Mouse (Mus musculus) intestine, postnatal 0 days (tissue): ENCODE data around the gene Tmem63c. TPM values are rescaled to one million over a fixed set of nuclear protein-coding genes. Genes with fewer than 3 reads are reported as not detected.

Experiments
- ATAC-seq: fragments of 200-750 bp; cut with Nextera tagmentation; 2 replicates; pipeline ENCODE4 v1.8.0; 2017; ENCODE audit warnings: mild to moderate bottlenecking, moderate TSS enrichment, moderate library complexity
- H3K27ac ChIP-seq: fragments of 300-500 bp; sonication (generic); 2 replicates; pipeline ENCODE4 v1.5.1; 2014; ENCODE audit warnings: mild to moderate bottlenecking, low read depth, low read length, moderate library complexity
- H3K27me3 ChIP-seq: fragments of 300-500 bp; sonication (generic); replicated peaks from 2 replicates; pipeline ENCODE4 v1.6.1; 2014; ENCODE audit warnings: low read length, mixed read lengths; ENCODE audit not compliant: control insufficient read depth, insufficient read depth
- H3K36me3 ChIP-seq: fragments of 300-500 bp; sonication (generic); 2 replicates; pipeline ENCODE4 v1.6.1; 2014; ENCODE audit warnings: mild to moderate bottlenecking, moderate library complexity; ENCODE audit not compliant: control insufficient read depth, insufficient read depth
- H3K4me1 ChIP-seq: fragments of 300-500 bp; sonication (generic); replicated peaks from 2 replicates; pipeline ENCODE4 v1.6.1; 2014; ENCODE audit warnings: antibody characterized with exemption, low read length, mixed read lengths; ENCODE audit not compliant: control insufficient read depth, insufficient read depth
- H3K4me2 ChIP-seq: fragments of 300-500 bp; sonication (generic); replicated peaks from 2 replicates; pipeline ENCODE4 v1.6.1; 2014; ENCODE audit warnings: low read depth, mild to moderate bottlenecking, moderate library complexity
- H3K4me3 ChIP-seq: fragments of 300-500 bp; sonication (generic); 2 replicates; pipeline ENCODE4 v1.5.1; 2014; ENCODE audit warnings: low read depth, low read length
- H3K9ac ChIP-seq: fragments of 300-500 bp; sonication (generic); 2 replicates; pipeline ENCODE4 v1.6.1; 2014; ENCODE audit warnings: mild to moderate bottlenecking, low read depth, low read length
- H3K9me3 ChIP-seq: fragments of 300-500 bp; sonication (generic); 2 replicates; pipeline ENCODE4 v1.6.1; 2016; ENCODE audit warnings: mixed run types; ENCODE audit not compliant: control insufficient read depth
- CTCF ChIP-seq: sonication (generic); IDR thresholded peaks from 2 replicates; pipeline ENCODE4 v1.5.1; 2016; ENCODE audit warnings: low read depth, mild to moderate bottlenecking, control low read depth, antibody characterized with exemption, moderate library complexity
- WGBS: fragments of 180-500 bp; shearing (Covaris S2); extraction: QIAGEN DNeasy Blood & Tissue Kit; methylation state at CpG from one replicate; pipeline ENCODE4 v1.1.7; 2014; 5-methylcytosine and 5-hydroxymethylcytosine counted together
- polyA plus RNA-seq: library from polyadenylated mRNA; unstranded; fragments of >200 nt; fragmentation: Nextera tagmentation; extraction: Ambion mirVana; gene quantifications from 2 replicates; pipeline ENCODE4 v1.2.1, GENCODE M21; 2015

Gene Tmem63c
- polyA plus RNA-seq, 1 experiment from 2014 or later: 0.52 TPM

GRCm38 (mm10) chr12:87026109-87026870, 5.2 kb downstream of the Tmem63c start:
- Histone ChIP-seq H3K4me1 (no peaks in the 10 kb centered on the region), H3K4me2 (peak overlapping the region; percentile 27; the same call in 1 of the 2 replicates), H3K4me3 (no peak overlapping the region), H3K27me3 (peaks cover 14% of the 10 kb centered on the region; the same call in 1 of the 2 replicates), H3K9me3 (no peaks in the 10 kb centered on the region), H3K36me3 (no peaks in the 10 kb centered on the region), H3K27ac (no peak overlapping the region), H3K9ac (no peak overlapping the region)
- ATAC-seq: no peak
- TF ChIP-seq CTCF: no peak
- WGBS: 2% methylated on average over 30 of the region's 30 CpGs

DNA sequence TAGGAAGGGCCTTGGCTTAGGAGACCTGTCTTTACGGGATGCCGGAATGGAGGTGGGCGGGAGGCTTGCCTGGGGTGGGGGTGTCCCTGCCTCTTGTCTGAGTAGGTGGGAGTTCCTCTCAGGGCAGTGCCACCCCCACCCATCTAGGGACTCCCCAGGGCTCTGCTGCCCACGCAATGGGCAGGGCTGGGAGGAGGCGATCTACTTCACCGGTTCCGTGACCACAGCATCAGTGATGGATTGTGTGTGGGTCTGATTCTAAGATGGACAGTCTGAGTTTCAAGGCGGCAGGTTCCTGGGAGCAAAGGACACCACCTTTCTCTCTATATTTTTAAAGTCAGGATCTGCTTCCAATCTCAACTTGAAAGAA, 5.7 kb downstream of the Tmem63c start:
- H3K9ac ChIP-seq: no peak overlapping the region
- no peak; the same call in 1 of the 2 replicates for ATAC-seq
- H3K4me1 ChIP-seq: no peaks in the 10 kb centered on the region
- no peak overlapping the region for H3K4me2 ChIP-seq
- H3K27me3 ChIP-seq: peaks cover 14% of the 10 kb centered on the region; the same call in 1 of the 2 replicates
- WGBS: 16% methylated on average over 8 of the region's 8 CpGs
- H3K27ac ChIP-seq: no peak overlapping the region
- H3K36me3 ChIP-seq: no peaks in the 10 kb centered on the region
- H3K9me3 ChIP-seq: no peaks in the 10 kb centered on the region
- H3K4me3 ChIP-seq: no peak overlapping the region
- no peak for TF ChIP-seq CTCF

- no peaks in the 10 kb centered on the region for H3K4me1 ChIP-seq
- WGBS: 43% methylated on average over 5 of the region's 5 CpGs
- peaks cover 14% of the 10 kb centered on the region; the same call in 1 of the 2 replicates for H3K27me3 ChIP-seq
- H3K4me2 ChIP-seq: no peak overlapping the region
- no peaks in the 10 kb centered on the region for H3K9me3 ChIP-seq
- no peak overlapping the region for H3K27ac ChIP-seq
- TF ChIP-seq CTCF: no peak
- H3K9ac ChIP-seq: no peak overlapping the region
- no peak overlapping the region for H3K4me3 ChIP-seq
- ATAC-seq: no peak
- H3K36me3 ChIP-seq: no peaks in the 10 kb centered on the region
These were observed 6.3 kb downstream of the Tmem63c start for GRCm38 (mm10) chr12:87027391-87027790.

- 58% methylated on average over 2 of the region's 2 CpGs for WGBS
- Histone ChIP-seq H3K4me1 (no peaks in the 10 kb centered on the region), H3K4me3 (no peak overlapping the region), H3K27ac (no peak overlapping the region), H3K36me3 (no peaks in the 10 kb centered on the region), H3K4me2 (no peak overlapping the region), H3K27me3 (peaks cover 14% of the 10 kb centered on the region; the same call in 1 of the 2 replicates), H3K9me3 (no peaks in the 10 kb centered on the region), H3K9ac (no peak overlapping the region)
- TF ChIP-seq CTCF: no peak
- no peak for ATAC-seq
These were observed 6.9 kb downstream of the Tmem63c start for GRCm38 (mm10) chr12:87028068-87028467.

- Histone ChIP-seq H3K9me3 (no peaks in the 10 kb centered on the region), H3K27ac (no peak overlapping the region), H3K4me1 (no peaks in the 10 kb centered on the region), H3K4me3 (no peak overlapping the region), H3K36me3 (no peaks in the 10 kb centered on the region), H3K4me2 (no peak overlapping the region), H3K9ac (no peak overlapping the region), H3K27me3 (peaks cover 14% of the 10 kb centered on the region; the same call in 1 of the 2 replicates)
- WGBS: 67% methylated on average over 5 of the region's 5 CpGs
- TF ChIP-seq CTCF: no peak
- no peak for ATAC-seq
These were observed 8.3 kb downstream of the Tmem63c start for GRCm38 (mm10) chr12:87029251-87029976.

GRCm38 (mm10) chr12:87031163-87031763, 10.1 kb downstream of the Tmem63c start:
- ATAC-seq: no peak
- WGBS: 64% methylated on average over 5 of the region's 5 CpGs
- Histone ChIP-seq H3K4me1 (no peaks in the 10 kb centered on the region), H3K36me3 (no peaks in the 10 kb centered on the region), H3K4me2 (no peak overlapping the region), H3K9ac (no peak overlapping the region), H3K27ac (no peak overlapping the region), H3K9me3 (no peaks in the 10 kb centered on the region), H3K4me3 (no peak overlapping the region), H3K27me3 (peaks cover 9% of the 10 kb centered on the region; the same call in 1 of the 2 replicates)
- no peak for TF ChIP-seq CTCF
